Mouse (Mus musculus) small intestine, adult 2 months (tissue): Measurements from ENCODE around the gene Cyp3a59. TPM values are rescaled to one million over a fixed set of nuclear protein-coding genes. Genes with fewer than 3 reads are reported as not detected.
"Not testable (repeated sequence)": the region's sequence is repeated elsewhere in the genome, so short reads cannot be mapped to it uniquely, and the experiment has no call there.

Experiments used
- H3K27ac ChIP-seq: fragments of 200-500 bp; 2 replicates; pipeline ENCODE4 v1.5.1; 2012; ENCODE audit warnings: low read depth, low read length, control low read depth, inconsistent platforms; ENCODE audit not compliant: insufficient read depth
- H3K27me3 ChIP-seq: fragments of 200-500 bp; 2 replicates; pipeline ENCODE4 v1.6.1; 2012; ENCODE audit warnings: mild to moderate bottlenecking, moderate library complexity, low read length, inconsistent platforms; ENCODE audit not compliant: control insufficient read depth, insufficient read depth
- H3K36me3 ChIP-seq: fragments of 200-500 bp; 2 replicates; pipeline ENCODE4 v1.6.1; 2012; ENCODE audit warnings: mild to moderate bottlenecking, low read length, control low read depth, inconsistent platforms; ENCODE audit not compliant: control insufficient read depth, insufficient read depth
- H3K4me1 ChIP-seq: fragments of 200-500 bp; 2 replicates; pipeline ENCODE4 v1.6.1; 2012; ENCODE audit warnings: low read length, inconsistent platforms, mixed read lengths; ENCODE audit not compliant: control insufficient read depth, insufficient read depth, insufficient read length
- H3K4me3 ChIP-seq: fragments of 200-500 bp; 2 replicates; pipeline ENCODE4 v1.5.1; 2012; ENCODE audit warnings: low read depth, mild to moderate bottlenecking, control low read depth, inconsistent platforms, low read length, moderate library complexity
- CTCF ChIP-seq: fragments of 200-500 bp; IDR thresholded peaks from 2 replicates; pipeline ENCODE4 v1.5.1; 2012; ENCODE audit warnings: low read depth, mild to moderate bottlenecking, control low read depth, inconsistent platforms, low read length, moderate library complexity, mixed read lengths; ENCODE audit not compliant: insufficient replicate concordance, insufficient read length; ENCODE audit errors: extremely low read depth
- POLR2A ChIP-seq: fragments of 200-500 bp; IDR thresholded peaks from 2 replicates; pipeline ENCODE4 v1.6.1; 2012; ENCODE audit warnings: low read depth, mild to moderate bottlenecking, control low read depth, inconsistent platforms, low read length, moderate library complexity
- WGBS: fragments of 180-500 bp; shearing (Covaris S2); methylation state at CpG from one replicate; pipeline ENCODE4 v1.1.7; 2018; 5-methylcytosine and 5-hydroxymethylcytosine counted together
- polyA plus RNA-seq: library from polyadenylated mRNA; depleted of rRNA; stranded (reverse); fragments of >200 nt; gene quantifications from 2 replicates; pipeline ENCODE4 v1.2.3, GENCODE M21; 2012; rRNA removed

The Cyp3a59 gene
- 0.06 and 0.08 TPM in 2 replicates for polyA plus RNA-seq

GRCm38 (mm10) chr5:146078945-146079344, at the start of gene Cyp3a59:
Gene Cyp3a59, plus strand, starts transcription at chr5:146079257.
- not testable (repeated sequence) for H3K4me3 ChIP-seq, H3K27ac ChIP-seq, H3K4me1 ChIP-seq, H3K36me3 ChIP-seq, H3K27me3 ChIP-seq

- TF ChIP-seq POLR2A = no peak
- TF ChIP-seq CTCF = no peak
- WGBS = 15% methylated on average over 1 of the region's 1 CpGs
- Histone ChIP-seq H3K36me3 (no peaks in the 10 kb centered on the region), H3K4me1 (peaks cover 30% of the 10 kb centered on the region), H3K27ac (peak overlapping the region; percentile 95), H3K27me3 (no peaks in the 10 kb centered on the region), H3K4me3 (no peak overlapping the region)
Measured at GRCm38 (mm10) chr5:146070099-146070498, 9.0 kb upstream of the Cyp3a59 start.

- Histone ChIP-seq H3K27ac (no peak overlapping the region), H3K4me3 (no peak overlapping the region), H3K27me3 (no peaks in the 10 kb centered on the region), H3K4me1 (no peaks in the 10 kb centered on the region), H3K36me3 (no peaks in the 10 kb centered on the region)
- TF ChIP-seq POLR2A (no peak), CTCF (peak; percentile 15; the same call in 1 of the 2 replicates)
- 58% methylated on average over 2 of the region's 2 CpGs for WGBS
Measured at GRCm38 (mm10) chr5:146147903-146148302, 68.8 kb downstream of the Cyp3a59 start.

- no peaks in the 10 kb centered on the region for H3K27me3 ChIP-seq
- H3K27ac ChIP-seq = no peak overlapping the region
- no peaks in the 10 kb centered on the region for H3K4me1 ChIP-seq
- TF ChIP-seq CTCF = no peak
- TF ChIP-seq POLR2A = no peak
- H3K36me3 ChIP-seq = no peaks in the 10 kb centered on the region
- no peak overlapping the region for H3K4me3 ChIP-seq
- 82% methylated on average over 3 of the region's 3 CpGs for WGBS
Measured at GRCm38 (mm10) chr5:146150454-146150853, 71.4 kb downstream of the Cyp3a59 start.

GRCm38 (mm10) chr5:146158326-146158725, 79.3 kb downstream of the Cyp3a59 start:
- not testable (repeated sequence) for H3K4me3 ChIP-seq, H3K27me3 ChIP-seq, H3K36me3 ChIP-seq, H3K27ac ChIP-seq, H3K4me1 ChIP-seq
- 98% methylated on average over 4 of the region's 4 CpGs for WGBS

- not testable (repeated sequence) for H3K4me3 ChIP-seq, H3K27ac ChIP-seq
- 100% methylated on average over 3 of the region's 3 CpGs for WGBS
Measured at GRCm38 (mm10) chr5:146160439-146160838, 81.4 kb downstream of the Cyp3a59 start, which contains the start of gene Gm5565. Gene Gm5565, minus strand, starts transcription at chr5:146160539.

More at GRCm38 (mm10) chr5:146160439-146160838, 81.4 kb downstream of the Cyp3a59 start, which contains the start of gene Gm5565:
- not testable (repeated sequence) for H3K27me3 ChIP-seq, H3K36me3 ChIP-seq, H3K4me1 ChIP-seq

Other genes with a start within 250 kb of the Cyp3a59 start
- 15.8 and 16.6 TPM in 2 replicates for gene Cyp3a11, start 199.3 kb upstream of the Cyp3a59 start, polyA plus RNA-seq
- gene Cyp3a25, start 69.6 kb upstream of the Cyp3a59 start, polyA plus RNA-seq = 5.2 and 8.3 TPM in 2 replicates
- not detected in 2 replicates for gene Gm5565, start 81.3 kb downstream of the Cyp3a59 start, polyA plus RNA-seq
- not detected in 2 replicates for gene Gm6309, start 91.5 kb downstream of the Cyp3a59 start, polyA plus RNA-seq
- gene 1700001J03Rik, start 106.0 kb downstream of the Cyp3a59 start, polyA plus RNA-seq = 0.14 and 0.33 TPM in 2 replicates
- gene Rnf6, start 142.3 kb downstream of the Cyp3a59 start, polyA plus RNA-seq = 6.1 and 12.9 TPM in 2 replicates
- 19.8 and 31.7 TPM in 2 replicates for gene Cdk8, start 152.0 kb downstream of the Cyp3a59 start, polyA plus RNA-seq